8 mouse cellular contexts compared by ENCODE assay signal in genomic region chr5:65284171-65284570, GRCm38 (mm10). TPM values are rescaled to one million over a fixed set of nuclear protein-coding genes. Genes with fewer than 3 reads are reported as not detected.
DNase-seq lines count a peak whose midpoint lies in the region; ATAC-seq and TF ChIP-seq lines count a peak whose summit lies in the region.

No protein-coding gene starts in this region.

- no peak for TF ChIP-seq EP300 in liver, embryonic 14.5 days (IDR thresholded peaks at IDR 0.05; ENCODE audit: low read depth)

- H3K4me1 ChIP-seq in forebrain, postnatal 0 days (ENCODE audit: insufficient read depth): no peaks in the 10 kb centered on the region
- H3K4me1 ChIP-seq in forebrain, embryonic 12.5 days: no peaks in the 10 kb centered on the region
- no peaks in the 10 kb centered on the region for H3K4me1 ChIP-seq in thymus, adult 2 months (replicated peaks; ENCODE audit: control insufficient read depth, insufficient read depth, low read length)
- H3K4me1 ChIP-seq in liver, embryonic 14.5 days (replicated peaks; ENCODE audit: control insufficient read depth in 2 of 2, insufficient read depth in 2 of 2, low read length in 1 of 2): peaks cover 2 to 11% of the 10 kb centered on the region in 2 experiments; a peak in 3 of 4 replicates

- WGBS in forebrain, postnatal 0 days: 97% methylated on average over 3 of the region's 3 CpGs
- WGBS in forebrain, embryonic 12.5 days: 98% methylated on average over 3 of the region's 3 CpGs
- 100% methylated on average over 3 of the region's 3 CpGs for WGBS in thymus, adult 2 months
- 89% methylated on average over 3 of the region's 3 CpGs for WGBS in liver, embryonic 14.5 days (ENCODE audit: insufficient replicate concordance)

- no peak overlapping the region for H3K4me2 ChIP-seq in forebrain, postnatal 0 days (ENCODE audit: low read depth)
- H3K4me2 ChIP-seq in forebrain, embryonic 12.5 days: no peak overlapping the region
- H3K4me2 ChIP-seq in liver, embryonic 14.5 days (ENCODE audit: low read depth): no peak overlapping the region

- no peaks in the 10 kb centered on the region for H3K9me3 ChIP-seq in forebrain, postnatal 0 days (ENCODE audit: low read length)
- H3K9me3 ChIP-seq in forebrain, embryonic 12.5 days: no peaks in the 10 kb centered on the region
- H3K9me3 ChIP-seq in liver, embryonic 14.5 days (ENCODE audit: control insufficient read depth, low read length): no peaks in the 10 kb centered on the region

- no peak for ATAC-seq in forebrain, postnatal 0 days
- no peak for ATAC-seq in forebrain, embryonic 12.5 days (ENCODE audit: low FRiP score)
- ATAC-seq in liver, embryonic 14.5 days (ENCODE audit: insufficient read depth): no peak

- peaks cover 18% of the 10 kb centered on the region for H3K36me3 ChIP-seq in forebrain, postnatal 0 days (ENCODE audit: insufficient read depth)
- H3K36me3 ChIP-seq in forebrain, embryonic 12.5 days (replicated peaks): peaks cover 52% of the 10 kb centered on the region
- H3K36me3 ChIP-seq in thymus, adult 2 months (ENCODE audit: control insufficient read depth, insufficient read depth, low read length): peaks cover 39% of the 10 kb centered on the region
- peaks cover 45% of the 10 kb centered on the region for H3K36me3 ChIP-seq in liver, embryonic 14.5 days (replicated peaks; ENCODE audit: control insufficient read depth, insufficient read depth, low read depth)

- H3K9ac ChIP-seq in forebrain, postnatal 0 days: no peak overlapping the region
- no peak overlapping the region for H3K9ac ChIP-seq in forebrain, embryonic 12.5 days
- no peak overlapping the region for H3K9ac ChIP-seq in liver, embryonic 14.5 days (replicated peaks)

- H3K27me3 ChIP-seq in forebrain, postnatal 0 days (ENCODE audit: insufficient read depth, low read length): no peaks in the 10 kb centered on the region
- no peaks in the 10 kb centered on the region for H3K27me3 ChIP-seq in forebrain, embryonic 12.5 days
- H3K27me3 ChIP-seq in thymus, adult 2 months (ENCODE audit: control insufficient read depth, insufficient read depth, low read length): no peaks in the 10 kb centered on the region
- no peaks in the 10 kb centered on the region for H3K27me3 ChIP-seq in liver, embryonic 14.5 days (ENCODE audit: control insufficient read depth, insufficient read depth, low read length)

- TF ChIP-seq POLR2A in thymus, adult 2 months (IDR thresholded peaks at IDR 0.05; ENCODE audit: control insufficient read depth, extremely low read depth, insufficient read depth, low read length, poor library complexity): no peak

- TF ChIP-seq CTCF in forebrain, postnatal 0 days (IDR thresholded peaks at IDR 0.05; ENCODE audit: low read depth): peak; percentile 46
- TF ChIP-seq CTCF in thymus, adult 2 months (IDR thresholded peaks at IDR 0.05; ENCODE audit: borderline replicate concordance, control insufficient read depth, extremely low read depth, insufficient read depth, low read length, poor library complexity): no peak
- TF ChIP-seq CTCF in liver, embryonic 14.5 days (IDR thresholded peaks at IDR 0.05; ENCODE audit: low read depth): peak; percentile 77

- H3K4me3 ChIP-seq in forebrain, postnatal 0 days (ENCODE audit: low read depth, low read length): no peak overlapping the region
- no peak overlapping the region for H3K4me3 ChIP-seq in forebrain, embryonic 12.5 days (replicated peaks)
- H3K4me3 ChIP-seq in thymus, adult 2 months (ENCODE audit: control insufficient read depth, insufficient read depth, low read length): no peak overlapping the region
- H3K4me3 ChIP-seq in liver, embryonic 14.5 days (ENCODE audit: insufficient read depth in 1 of 2, low read depth in 2 of 2, low read length in 2 of 2): no peak overlapping the region

- H3K27ac ChIP-seq in forebrain, postnatal 0 days (ENCODE audit: low read depth, low read length): no peak overlapping the region
- H3K27ac ChIP-seq in forebrain, embryonic 12.5 days: no peak overlapping the region
- H3K27ac ChIP-seq in thymus, adult 2 months (ENCODE audit: control insufficient read depth, insufficient read depth, low read length): no peak overlapping the region
- no peak overlapping the region for H3K27ac ChIP-seq in liver, embryonic 14.5 days

- no peak for DNase-seq in forebrain, postnatal 0 days
- DNase-seq in thymus, adult 2 months: peak; percentile 41
- DNase-seq in thymus, adult 18-20 months: no peak
- DNase-seq in liver, embryonic 14.5 days (ENCODE audit: low read depth in 3 of 3, low spot score in 3 of 3): no peak
- no peak for DNase-seq in frontal cortex, postnatal 36 days (ENCODE audit: low spot score in 2 of 2)
- DNase-seq in cerebellum, adult 8-10 months: no peak
- no peak for DNase-seq in layer of hippocampus, adult 18-20 months (ENCODE audit: low spot score in 2 of 2)

RNA-seq across cellular contexts. Expression of gene Rfc1, which starts 51.3 kb away (rescaled TPM):
- total RNA-seq in forebrain, postnatal 0 days (2014; rRNA removed): 17.7 and 37.9 TPM in 2 replicates
- polyA plus RNA-seq in forebrain, postnatal 0 days (2015; fragmentation: Nextera tagmentation; extraction: Ambion mirVana): 25.2 and 27.8 TPM in 2 replicates
- 88.1 and 93.8 TPM in 2 replicates for polyA plus RNA-seq in forebrain, embryonic 12.5 days (2016; fragmentation: Nextera tagmentation; extraction: Ambion mirVana)
- 20.0 and 27.9 TPM in 2 replicates for polyA plus RNA-seq in thymus, adult 2 months (2012; rRNA removed)
- polyA plus RNA-seq in liver, embryonic 14.5 days (2012; rRNA removed): 15.5 and 19.0 TPM in 2 replicates
- 36.4 and 40.4 TPM in 2 replicates for polyA plus RNA-seq in liver, embryonic 14.5 days (2014; fragmentation: Nextera tagmentation; extraction: Ambion mirVana)
- total RNA-seq in layer of hippocampus, adult 18-20 months (2021): 10 to 100 TPM; 28.0 to 30.8 TPM
